Mouse (Mus musculus) limb, embryonic 14.5 days (tissue): ENCODE measurements around the gene Sepsecs. TPM values are rescaled to one million over a fixed set of nuclear protein-coding genes. Genes with fewer than 3 reads are reported as not detected.

ENCODE experiments used
- ATAC-seq: fragments of 200-750 bp; cut with Nextera tagmentation; 2 replicates; pipeline ENCODE4 v1.8.0; 2017; ENCODE audit warnings: low read depth, moderate number of reproducible peaks, moderate TSS enrichment; ENCODE audit not compliant: low FRiP score
- DNase-seq: peaks from one replicate; pipeline ENCODE4 v3.0.0-alpha.2; 2015; ENCODE audit warnings: low spot score
- H3K27ac ChIP-seq: fragments of 300-500 bp; sonication (generic); replicated peaks from 2 replicates; pipeline ENCODE4 v1.5.1; 2014; ENCODE audit warnings: low read depth, mild to moderate bottlenecking, low read length, moderate library complexity, mixed read lengths
- H3K27me3 ChIP-seq: fragments of 300-500 bp; sonication (generic); 2 replicates; pipeline ENCODE4 v1.6.1; 2014; ENCODE audit warnings: low read length, mixed read lengths; ENCODE audit not compliant: control insufficient read depth, insufficient read depth
- H3K36me3 ChIP-seq: fragments of 300-500 bp; sonication (generic); 2 replicates; pipeline ENCODE4 v1.6.1; 2014; ENCODE audit warnings: mild to moderate bottlenecking, low read length, moderate library complexity, mixed read lengths; ENCODE audit not compliant: control insufficient read depth, insufficient read depth
- H3K4me1 ChIP-seq: fragments of 300-500 bp; sonication (generic); 2 replicates; pipeline ENCODE4 v1.6.1; 2014; ENCODE audit warnings: antibody characterized with exemption, low read length, mixed read lengths; ENCODE audit not compliant: control insufficient read depth, insufficient read depth
- H3K4me2 ChIP-seq: fragments of 300-500 bp; sonication (generic); replicated peaks from 2 replicates; pipeline ENCODE4 v1.6.1; 2014; ENCODE audit warnings: low read depth, mild to moderate bottlenecking, low read length, moderate library complexity; ENCODE audit not compliant: severe bottlenecking
- H3K4me3 ChIP-seq: fragments of 300-500 bp; sonication (generic); replicated peaks from 2 replicates; pipeline ENCODE4 v1.5.1; 2014; ENCODE audit warnings: low read length
- H3K9ac ChIP-seq: fragments of 300-500 bp; sonication (generic); 2 replicates; pipeline ENCODE4 v1.6.1; 2014; ENCODE audit warnings: mild to moderate bottlenecking, low read depth, low read length, moderate library complexity; ENCODE audit not compliant: severe bottlenecking
- H3K9me3 ChIP-seq: fragments of 300-500 bp; sonication (generic); 2 replicates; pipeline ENCODE4 v1.6.1; 2016; ENCODE audit warnings: low read length; ENCODE audit not compliant: control insufficient read depth
- POLR2A ChIP-seq: fragments of 200-500 bp; IDR thresholded peaks from 2 replicates; pipeline ENCODE4 v1.8.0; 2012; ENCODE audit warnings: inconsistent platforms, mild to moderate bottlenecking, moderate library complexity, borderline replicate concordance; ENCODE audit not compliant: insufficient read depth, insufficient read length; ENCODE audit errors: extremely low read depth
- WGBS: fragments of 180-500 bp; shearing (Covaris S2); extraction: QIAGEN DNeasy Blood & Tissue Kit; methylation state at CpG from one replicate; pipeline ENCODE4 v1.1.7; 2014; 5-methylcytosine and 5-hydroxymethylcytosine counted together
- polyA plus RNA-seq, 2 experiments: library from polyadenylated mRNA; depleted of rRNA in 1 of 2; stranded (reverse) in 1 of 2; unstranded in 1 of 2; fragments of >200 nt; fragmentation: Nextera tagmentation in 1 of 2; extraction: Ambion mirVana in 1 of 2; gene quantifications; 2 replicates each; pipeline versions ENCODE4 v1.2.1 to v1.2.3; 2012 to 2014

Gene Sepsecs
- polyA plus RNA-seq, 2 experiments, result 8.0 to 9.5 TPM

DNA sequence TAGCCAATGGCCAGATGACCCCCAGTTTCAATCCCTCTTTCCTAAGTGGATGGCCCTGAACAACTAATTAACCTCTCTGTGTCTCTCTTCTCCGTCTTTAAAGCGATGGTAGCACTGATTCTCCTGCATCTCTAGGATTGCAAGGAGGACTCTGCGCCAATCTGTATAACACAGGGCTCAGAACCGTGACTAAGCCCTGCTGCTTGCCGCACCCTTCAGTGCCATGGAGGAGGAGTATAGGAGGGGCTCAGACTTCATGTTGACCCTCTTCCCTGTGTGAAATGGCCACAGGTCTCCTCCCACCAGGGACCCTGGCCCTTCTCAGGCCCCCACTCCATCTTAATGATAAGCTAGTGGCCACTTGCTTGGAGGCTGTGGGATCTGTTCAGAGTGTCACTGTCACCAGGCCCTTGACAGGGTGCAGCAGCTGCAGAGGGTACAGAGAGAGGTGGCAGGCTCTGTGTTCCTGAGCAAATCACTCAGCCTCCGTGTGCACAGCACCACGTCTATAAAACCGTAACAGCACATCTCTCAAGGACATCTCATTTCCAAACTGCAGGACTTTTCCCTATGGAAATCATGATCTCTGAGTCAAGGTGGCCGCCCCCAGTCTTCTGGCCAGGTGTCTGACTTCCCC lies 51.7 kb downstream of the Sepsecs start:
- TF ChIP-seq POLR2A, result no peak
- DNase-seq, result no peak
- Histone ChIP-seq H3K27ac (no peak overlapping the region), H3K27me3 (0 out of 2 replicates have a peak, but pooled peaks cover 17% of the 10 kb centered on the region), H3K4me2 (peak overlapping the region; percentile 79), H3K4me1 (peaks cover 21% of the 10 kb centered on the region; the same call in 1 of the 2 replicates), H3K4me3 (peak overlapping the region; percentile 39), H3K9me3 (no peaks in the 10 kb centered on the region), H3K36me3 (no peaks in the 10 kb centered on the region), H3K9ac (peak overlapping the region; percentile 54)
- WGBS, result 45% methylated on average over 9 of the region's 9 CpGs
- ATAC-seq, result 0 out of 2 replicates have a peak, but pooled peaks have one; percentile 35

DNA sequence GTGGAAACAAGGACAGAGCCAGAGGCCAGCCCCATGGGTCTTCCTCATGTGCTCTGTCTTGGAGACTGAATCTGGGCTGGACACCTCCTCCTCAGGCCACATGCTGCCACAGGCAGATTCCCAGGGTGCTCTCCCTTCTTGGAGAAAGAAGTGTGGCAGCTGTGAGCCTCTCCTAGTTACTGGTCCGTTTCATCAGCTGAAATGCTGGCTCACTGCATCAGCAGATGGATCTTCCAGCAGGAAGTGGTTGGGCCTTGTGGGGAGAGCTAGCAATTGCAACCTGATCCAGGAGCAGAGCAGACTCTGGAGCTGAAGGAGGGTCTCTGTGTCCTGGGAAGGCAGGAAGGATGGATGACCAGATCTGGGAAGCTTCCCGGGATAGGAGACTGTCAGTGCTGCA lies 53.0 kb downstream of the Sepsecs start:
- no peak overlapping the region; the same call in 1 of the 2 replicates for H3K9ac ChIP-seq
- peak; percentile 70 for ATAC-seq

DNA sequence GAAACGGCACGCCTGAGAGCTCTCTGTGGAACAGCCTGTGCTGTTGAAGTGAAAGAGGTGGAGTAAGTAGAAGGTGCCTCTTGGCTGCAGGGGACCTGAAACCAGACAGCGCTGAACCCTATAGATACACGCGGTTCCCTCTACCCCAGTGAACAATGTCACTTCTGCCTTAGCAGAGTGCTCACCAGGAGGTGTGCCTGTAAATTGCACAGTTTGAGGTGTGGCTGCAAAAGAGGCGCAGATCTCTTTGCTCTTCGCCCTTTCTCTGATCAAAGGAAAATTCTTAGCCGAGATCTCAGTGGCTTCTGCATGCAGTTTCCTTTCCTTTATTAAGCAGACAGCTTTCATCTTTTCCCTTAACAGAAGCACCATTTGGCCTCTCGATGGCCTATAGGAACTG lies 54.1 kb downstream of the Sepsecs start:
- ATAC-seq, result no peak

More for the DNA sequence above, 53.0 kb downstream of the Sepsecs start:
- peaks cover 21% of the 10 kb centered on the region; the same call in 1 of the 2 replicates for H3K4me1 ChIP-seq
- no peak for TF ChIP-seq POLR2A
- 0 out of 2 replicates have a peak, but pooled peaks cover 17% of the 10 kb centered on the region for H3K27me3 ChIP-seq
- H3K27ac ChIP-seq, result peak overlapping the region; percentile 63
- H3K4me2 ChIP-seq, result 0 out of 2 replicates have a peak overlapping the region, but pooled peaks have one; percentile 10
- H3K4me3 ChIP-seq, result no peak overlapping the region
- 12% methylated on average over 2 of the region's 2 CpGs for WGBS
- H3K36me3 ChIP-seq, result no peaks in the 10 kb centered on the region
- peak; percentile 68 for DNase-seq
- H3K9me3 ChIP-seq, result no peaks in the 10 kb centered on the region

DNA sequence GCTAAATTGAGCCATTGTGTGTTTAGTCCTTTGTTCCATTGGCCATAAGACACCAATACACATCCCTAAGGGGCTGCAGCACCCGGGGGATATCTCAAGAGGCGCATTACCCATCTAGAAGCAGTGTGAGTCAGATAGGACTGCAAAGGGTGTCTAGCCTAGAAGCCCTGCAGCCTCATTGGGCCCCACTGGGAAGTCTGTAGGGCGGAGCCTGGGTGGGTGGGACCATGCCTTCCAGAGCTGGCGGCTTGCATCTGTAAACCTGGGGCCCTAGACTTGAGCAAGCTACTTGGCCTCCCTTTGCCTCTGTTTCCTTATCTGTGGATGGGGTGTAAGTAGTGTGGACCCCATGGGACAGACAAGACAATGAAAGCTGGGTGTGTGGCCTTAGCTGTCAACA lies 54.8 kb downstream of the Sepsecs start:
- Histone ChIP-seq H3K4me3 (no peak overlapping the region), H3K36me3 (no peaks in the 10 kb centered on the region), H3K9ac (no peak overlapping the region), H3K4me1 (peaks cover 21% of the 10 kb centered on the region; the same call in 1 of the 2 replicates), H3K27me3 (0 out of 2 replicates have a peak, but pooled peaks cover 17% of the 10 kb centered on the region), H3K4me2 (no peak overlapping the region), H3K27ac (no peak overlapping the region), H3K9me3 (no peaks in the 10 kb centered on the region)
- ATAC-seq (no peak), DNase-seq (no peak)
- TF ChIP-seq POLR2A, result no peak
- WGBS, result 88% methylated on average over 4 of the region's 4 CpGs

More for the DNA sequence above, 54.1 kb downstream of the Sepsecs start:
- H3K9me3 ChIP-seq, result no peaks in the 10 kb centered on the region
- peaks cover 21% of the 10 kb centered on the region; the same call in 1 of the 2 replicates for H3K4me1 ChIP-seq
- no peak overlapping the region for H3K9ac ChIP-seq
- H3K4me3 ChIP-seq, result no peak overlapping the region
- DNase-seq, result no peak
- no peaks in the 10 kb centered on the region for H3K36me3 ChIP-seq
- H3K27ac ChIP-seq, result no peak overlapping the region
- TF ChIP-seq POLR2A, result no peak
- no peak overlapping the region for H3K4me2 ChIP-seq
- WGBS, result 32% methylated on average over 9 of the region's 9 CpGs
- 0 out of 2 replicates have a peak, but pooled peaks cover 17% of the 10 kb centered on the region for H3K27me3 ChIP-seq

DNA sequence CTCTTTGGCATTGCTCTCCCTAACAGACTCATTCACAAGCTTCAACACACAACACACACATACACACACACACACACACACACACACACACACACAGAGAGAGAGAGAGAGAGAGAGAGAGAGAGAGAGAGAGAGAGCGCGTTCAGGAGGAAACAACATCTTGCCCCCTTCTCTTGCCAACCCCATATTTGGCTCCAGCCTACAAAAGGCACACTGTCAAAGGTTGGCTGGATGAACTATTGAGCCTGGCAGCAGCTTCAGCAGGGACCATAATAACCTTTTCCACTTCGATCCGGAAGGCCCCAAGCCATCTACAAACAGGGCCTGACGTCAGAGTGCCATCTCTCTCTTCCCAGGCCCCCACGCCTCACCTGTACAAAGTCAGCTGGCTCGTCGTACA lies 56.7 kb downstream of the Sepsecs start:
- no peak for TF ChIP-seq POLR2A
- Histone ChIP-seq H3K9ac (no peak overlapping the region), H3K36me3 (no peaks in the 10 kb centered on the region), H3K4me1 (peaks cover 14% of the 10 kb centered on the region; the same call in 1 of the 2 replicates), H3K4me2 (no peak overlapping the region), H3K27ac (no peak overlapping the region), H3K9me3 (no peaks in the 10 kb centered on the region), H3K27me3 (0 out of 2 replicates have a peak, but pooled peaks cover 11% of the 10 kb centered on the region), H3K4me3 (no peak overlapping the region)
- 90% methylated on average over 8 of the region's 8 CpGs for WGBS
- no peak for DNase-seq
- no peak for ATAC-seq
